Mouse (Mus musculus) skeletal muscle tissue, adult 2 months (tissue): ENCODE data around the gene Trappc1.

Experiments used
- DNase-seq: peaks from one replicate; pipeline ENCODE4 v3.0.0-alpha.2; 2012; ENCODE audit warnings: low read depth, low spot score

Trappc1 gene

DNA sequence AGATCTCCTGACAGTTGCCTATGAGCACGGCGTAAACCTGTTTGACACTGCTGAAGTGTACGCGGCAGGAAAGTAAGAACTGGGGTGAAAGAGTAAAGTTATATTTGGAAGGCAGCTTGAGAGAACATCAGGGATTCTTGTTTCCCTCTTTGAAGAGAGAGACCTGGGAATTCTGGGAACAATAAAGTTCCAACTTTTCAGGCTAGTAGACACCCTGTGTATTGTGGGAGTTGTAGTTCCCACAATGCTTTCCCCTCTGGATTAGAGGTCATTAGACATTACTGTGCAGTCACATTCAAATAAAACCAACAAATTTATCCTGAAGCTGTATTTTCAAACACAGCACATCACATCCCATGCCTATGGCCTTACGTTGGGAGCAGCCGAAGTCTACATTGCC, 4.7 kb downstream of the Trappc1 start:
- DNase-seq = no peak

- DNase-seq = no peak
Measured at GRCm38 (mm10) chr11:69331152-69331551, 7.4 kb downstream of the Trappc1 start.

DNA sequence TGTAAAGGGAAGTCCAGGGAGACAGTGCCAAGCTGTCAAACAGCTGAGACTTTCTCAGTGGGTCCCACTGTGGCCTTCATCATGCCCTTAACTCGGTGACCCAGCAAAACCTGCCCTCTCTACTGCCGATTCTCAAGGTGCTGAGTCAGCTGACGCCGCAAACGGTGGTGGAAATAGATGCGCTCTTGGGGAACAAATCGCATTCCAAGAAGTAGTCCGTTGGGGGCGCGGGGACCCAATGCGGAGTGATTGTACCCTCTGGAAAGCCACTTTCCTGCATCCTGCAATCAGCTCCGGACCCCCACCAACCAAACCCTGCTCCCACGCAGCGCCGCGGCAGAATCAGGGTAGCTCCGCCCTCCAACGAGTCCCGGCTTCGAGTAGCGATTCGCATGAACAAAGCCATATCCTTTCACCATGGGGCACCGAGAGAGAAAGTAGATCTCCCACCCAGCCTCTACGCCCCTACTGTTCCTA, 8.2 kb downstream of the Trappc1 start:
- DNase-seq = peak; percentile 40

GRCm38 (mm10) chr11:69332713-69333253, 9.0 kb downstream of the Trappc1 start:
- DNase-seq = no peak

GRCm38 (mm10) chr11:69333922-69334321, 10.1 kb downstream of the Trappc1 start:
- DNase-seq = no peak

GRCm38 (mm10) chr11:69334796-69335195, 11.0 kb downstream of the Trappc1 start:
- no peak for DNase-seq

- DNase-seq = peak; percentile 25
Measured at GRCm38 (mm10) chr11:69340161-69341131, 16.7 kb downstream of the Trappc1 start, which contains the start of gene Rnf227. Rnf227 (plus strand) TSS chr11:69340461.

DNA sequence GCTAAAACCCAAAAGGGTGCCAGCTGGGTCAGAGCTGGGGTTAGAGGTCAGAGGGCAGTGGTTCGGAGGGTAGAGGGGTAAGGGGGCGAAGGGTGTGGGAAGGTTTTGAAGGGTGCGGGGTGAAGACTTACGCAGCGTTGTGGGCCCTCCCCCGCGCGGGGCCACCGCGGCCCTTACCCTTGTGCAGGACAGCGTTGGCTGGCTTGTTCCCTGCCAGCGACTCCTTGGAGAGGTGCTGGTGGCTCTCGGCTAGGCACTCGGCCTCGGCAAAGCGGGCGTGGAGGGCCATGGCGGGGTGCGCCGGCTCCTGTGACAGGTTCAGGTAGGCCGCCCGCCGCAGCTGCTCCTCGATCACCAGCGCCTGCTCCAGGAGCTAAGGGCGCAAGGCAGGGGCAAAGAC, 22.7 kb downstream of the Trappc1 start:
- DNase-seq = no peak

GRCm38 (mm10) chr11:69356544-69356943, 32.8 kb downstream of the Trappc1 start:
- no peak for DNase-seq

- DNase-seq = peak; percentile 72
Measured at GRCm38 (mm10) chr11:69357690-69358089, 33.9 kb downstream of the Trappc1 start.

DNA sequence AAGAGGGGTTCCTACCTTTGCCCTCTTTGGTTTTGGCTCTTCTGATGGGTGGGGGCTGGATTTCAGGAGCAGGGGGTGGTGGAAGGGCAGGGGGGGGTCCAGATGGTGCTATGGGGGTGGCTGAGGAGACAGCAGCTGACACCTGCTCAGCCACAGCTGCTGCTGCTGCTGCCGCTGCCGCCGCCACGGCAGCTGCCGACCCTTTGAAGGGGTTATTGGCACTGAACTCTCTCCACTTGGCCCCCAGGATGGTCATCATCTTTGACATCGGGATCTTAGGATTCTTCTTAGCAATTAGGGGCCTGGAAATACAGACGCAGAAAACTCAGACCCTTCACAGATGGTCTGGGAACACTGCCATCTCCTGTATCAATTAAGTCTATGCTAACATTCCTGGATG, 38.2 kb downstream of the Trappc1 start:
- DNase-seq = no peak

DNA sequence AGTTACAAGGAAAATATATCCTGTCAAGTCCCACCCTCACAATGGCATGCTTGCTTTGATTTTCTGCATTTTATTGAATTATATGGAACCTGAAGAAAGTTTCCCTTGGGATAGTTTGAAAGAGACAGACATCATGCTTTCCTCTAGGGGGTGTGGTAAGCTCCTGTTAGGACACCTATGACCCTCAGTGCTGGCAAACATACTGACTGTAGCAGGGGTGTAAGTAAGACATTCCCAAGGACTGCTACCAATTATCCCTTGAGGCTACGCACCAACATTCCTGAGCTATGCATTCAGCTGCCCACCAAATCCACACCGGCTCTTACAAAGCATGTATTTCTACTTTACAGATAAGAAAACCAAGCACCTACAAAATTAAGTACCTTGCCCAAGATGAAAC, 38.7 kb downstream of the Trappc1 start:
- DNase-seq = no peak

DNA sequence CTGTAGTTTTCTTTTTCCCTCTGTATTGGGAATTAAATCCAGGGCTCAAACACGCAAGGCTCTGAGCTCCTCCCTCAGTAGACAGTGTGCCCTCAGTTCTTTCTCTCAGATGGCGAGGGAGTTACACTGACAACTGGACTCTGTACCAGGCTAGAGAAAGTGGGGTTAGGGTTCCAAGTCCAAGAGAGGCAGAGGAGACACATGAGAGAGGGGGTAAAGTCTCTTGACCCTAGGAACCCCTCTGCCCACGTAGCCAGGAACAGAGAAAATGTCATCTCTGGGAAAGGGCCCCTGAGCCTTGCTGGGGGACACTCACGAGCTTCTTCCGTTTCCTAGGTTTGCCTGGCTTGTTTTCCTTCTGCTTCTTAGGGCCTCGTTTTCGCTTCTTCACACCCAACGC, 40.6 kb downstream of the Trappc1 start:
- DNase-seq = no peak

DNA sequence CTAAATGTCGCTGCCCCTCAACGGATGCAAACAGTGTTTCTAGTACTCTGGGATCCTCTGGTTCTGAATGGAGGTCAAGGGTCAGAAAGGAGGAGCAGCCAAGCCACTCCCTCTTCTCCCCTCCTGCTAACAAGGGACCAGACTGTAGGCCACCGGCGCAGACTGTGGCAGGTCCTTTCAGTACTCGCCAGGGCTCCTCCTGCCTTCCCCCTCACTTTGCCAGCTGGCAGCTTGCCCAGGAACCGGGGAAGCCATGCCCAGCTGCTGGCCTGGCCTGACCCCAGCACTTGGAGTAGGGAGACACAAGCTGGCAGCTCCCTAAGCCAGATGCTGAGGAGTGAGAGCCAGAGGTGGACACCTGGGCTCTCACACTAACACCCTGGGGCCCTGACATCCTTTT, 41.1 kb downstream of the Trappc1 start:
- DNase-seq = peak; percentile 98

- DNase-seq = peak; percentile 40
Measured at GRCm38 (mm10) chr11:69365722-69366121, 41.9 kb downstream of the Trappc1 start.

- peak; percentile 90 for DNase-seq
Measured at GRCm38 (mm10) chr11:69366157-69366854, 42.5 kb downstream of the Trappc1 start.

DNA sequence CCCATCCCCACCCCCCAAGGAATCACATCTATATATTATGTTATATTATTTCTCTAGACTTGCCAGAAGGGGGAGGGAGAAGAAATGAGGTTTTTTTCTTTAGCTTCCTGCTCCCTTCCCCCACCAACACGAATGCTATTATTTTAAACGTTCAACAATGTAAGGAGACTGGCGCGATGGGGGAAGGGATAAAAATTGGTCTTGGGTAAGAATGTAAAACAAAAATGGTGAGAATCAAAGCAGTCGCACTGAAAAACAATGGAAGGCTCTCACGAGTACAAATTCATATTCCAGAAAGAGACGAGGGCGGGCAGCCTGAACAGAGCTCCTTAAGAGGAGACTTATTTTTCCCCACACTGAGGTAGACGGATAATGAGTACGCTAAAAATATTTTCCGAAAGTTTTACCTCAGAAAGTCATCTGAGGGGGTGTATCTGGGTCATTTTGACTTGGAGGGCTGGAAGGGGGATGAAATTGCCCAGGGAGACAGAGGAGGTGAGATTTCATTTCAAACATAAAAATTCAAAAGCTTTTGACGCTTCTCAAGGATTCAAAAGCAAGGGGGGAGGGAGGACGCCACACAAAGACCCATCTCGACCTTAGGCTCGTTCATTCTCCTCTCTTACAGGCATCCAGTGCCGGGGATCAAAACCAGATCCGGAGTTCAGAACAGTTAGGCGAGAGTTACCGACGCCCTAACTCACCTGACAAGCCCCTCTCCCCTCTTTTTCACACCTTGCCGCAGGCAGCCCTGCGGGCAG, 43.3 kb downstream of the Trappc1 start:
- DNase-seq = no peak

- no peak for DNase-seq
Measured at GRCm38 (mm10) chr11:69367616-69368355, 44.0 kb downstream of the Trappc1 start.

DNA sequence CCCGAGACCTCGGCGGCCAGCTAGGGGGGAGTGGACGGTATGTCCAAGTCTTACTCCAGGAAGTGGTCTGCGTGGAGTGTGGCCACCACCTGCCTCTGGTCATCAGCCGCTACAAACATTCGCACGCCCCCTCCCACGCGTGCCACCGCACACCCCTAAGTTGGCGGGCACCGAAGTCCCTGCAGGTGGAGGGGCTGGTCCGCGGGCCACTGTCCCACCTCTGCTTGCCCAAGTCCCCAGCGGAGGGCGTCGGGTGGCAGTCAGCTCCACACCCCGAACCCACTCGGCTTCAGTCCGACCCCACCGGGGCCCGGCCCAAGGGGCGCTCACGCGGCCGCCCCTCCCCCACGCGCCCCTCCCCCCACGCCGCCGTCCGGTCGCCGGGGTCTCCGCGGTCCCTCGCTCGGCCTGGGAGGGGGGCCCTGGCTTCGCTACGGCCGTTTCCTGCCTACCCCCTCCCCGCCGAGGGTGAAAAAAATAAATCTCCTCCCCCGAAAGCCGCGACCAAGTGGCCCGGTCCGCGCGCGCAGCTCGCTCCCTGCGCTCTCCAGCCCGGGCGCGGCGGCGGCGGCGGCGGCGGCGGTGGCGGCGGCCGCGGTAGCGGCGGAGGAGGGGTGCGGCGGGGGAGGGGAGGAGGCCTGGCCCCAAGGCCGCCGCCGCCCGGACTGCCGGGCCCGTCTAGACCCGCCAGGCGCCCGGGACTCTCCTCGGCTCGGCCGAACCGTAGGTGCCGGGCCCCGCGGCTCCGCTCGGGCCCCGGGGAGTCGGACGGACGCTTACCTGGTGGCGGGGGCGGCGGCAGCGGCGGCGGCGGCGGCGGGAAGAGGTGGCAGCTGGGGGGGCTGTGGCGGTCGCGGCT, 44.8 kb downstream of the Trappc1 start:
- no peak for DNase-seq
